Mouse (Mus musculus) midbrain, embryonic 11.5 days (tissue): ENCODE data around the gene OR5BS1P. TPM values are rescaled to one million over a fixed set of nuclear protein-coding genes. Genes with fewer than 3 reads are reported as not detected.

Experiments
- ATAC-seq: fragments of 200-750 bp; cut with Nextera tagmentation; 2 replicates; pipeline ENCODE4 v1.8.0; 2017; ENCODE audit warnings: moderate TSS enrichment, moderate library complexity; ENCODE audit not compliant: low FRiP score
- DNase-seq: peaks from one replicate; pipeline ENCODE4 v3.0.0; 2015; ENCODE audit warnings: low spot score; ENCODE audit errors: missing footprints
- H3K27ac ChIP-seq: fragments of 300-500 bp; sonication (generic); 2 replicates; pipeline ENCODE4 v1.5.1; 2014; ENCODE audit warnings: low read depth, low read length
- H3K27me3 ChIP-seq: fragments of 300-500 bp; sonication (generic); 2 replicates; pipeline ENCODE4 v1.6.1; 2014; ENCODE audit warnings: mild to moderate bottlenecking, low read length, moderate library complexity, mixed read lengths; ENCODE audit not compliant: control insufficient read depth, insufficient read depth
- H3K36me3 ChIP-seq: fragments of 300-500 bp; sonication (generic); 2 replicates; pipeline ENCODE4 v1.6.1; 2014; ENCODE audit warnings: mild to moderate bottlenecking, low read length, moderate library complexity, mixed read lengths; ENCODE audit not compliant: control insufficient read depth, insufficient read depth
- H3K4me1 ChIP-seq: fragments of 300-500 bp; sonication (generic); 2 replicates; pipeline ENCODE4 v1.6.1; 2014; ENCODE audit warnings: low read length; ENCODE audit not compliant: control insufficient read depth, insufficient read depth
- H3K4me2 ChIP-seq: fragments of 300-500 bp; sonication (generic); 2 replicates; pipeline ENCODE4 v1.6.1; 2014; ENCODE audit warnings: mild to moderate bottlenecking, moderate library complexity
- H3K4me3 ChIP-seq: fragments of 300-500 bp; sonication (generic); 2 replicates; pipeline ENCODE4 v1.5.1; 2014; ENCODE audit warnings: low read depth, low read length
- H3K9ac ChIP-seq: fragments of 300-500 bp; sonication (generic); 2 replicates; pipeline ENCODE4 v1.6.1; 2014; ENCODE audit warnings: low read length
- H3K9me3 ChIP-seq: fragments of 300-500 bp; sonication (generic); 2 replicates; pipeline ENCODE4 v1.6.1; 2016; ENCODE audit warnings: low read length; ENCODE audit not compliant: control insufficient read depth
- WGBS: fragments of 180-500 bp; shearing (Covaris S2); extraction: QIAGEN DNeasy Blood & Tissue Kit; methylation state at CpG from one replicate; pipeline ENCODE4 v1.1.7; 2014; 5-methylcytosine and 5-hydroxymethylcytosine counted together
- microRNA-seq: library from miRNA; unstranded; fragments of <30 nt; microRNA quantifications from one replicate; pipeline ENCODE4, GENCODE M21; 2017
- polyA plus RNA-seq: library from polyadenylated mRNA; unstranded; fragments of >200 nt; fragmentation: Nextera tagmentation; extraction: Ambion mirVana; gene quantifications from 2 replicates; pipeline ENCODE4 v1.2.1, GENCODE M21; 2014

The OR5BS1P gene
- polyA plus RNA-seq, 1 experiment from 2014 or later: not detected

DNA sequence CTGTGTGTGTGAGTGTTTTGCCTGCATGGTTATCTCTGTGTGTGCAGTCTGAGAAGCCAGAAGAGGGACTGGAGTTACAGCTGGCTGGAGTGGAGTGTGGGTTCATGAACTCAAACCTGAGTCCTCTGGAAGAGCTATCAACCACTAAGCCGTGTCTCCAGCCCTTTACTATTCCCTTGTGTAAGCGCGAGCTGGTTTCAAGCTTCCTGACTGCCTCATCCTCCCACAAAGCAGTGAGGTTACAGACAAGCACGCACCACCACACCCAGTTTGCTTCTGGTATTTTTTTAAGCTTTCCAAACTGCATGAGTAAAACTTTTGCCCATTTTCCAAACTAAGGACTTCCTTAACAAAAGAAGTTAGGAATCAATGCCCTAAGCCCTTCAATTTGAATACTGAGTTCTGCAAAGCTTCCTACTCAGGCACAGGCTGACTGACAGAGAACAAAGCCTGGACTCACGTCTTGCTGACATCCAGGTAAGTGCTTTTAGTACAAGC lies 58.4 kb downstream of the OR5BS1P start:
- Histone ChIP-seq H3K27me3 (no peaks in the 10 kb centered on the region), H3K4me1 (peaks cover 8% of the 10 kb centered on the region), H3K4me3 (no peak overlapping the region), H3K4me2 (no peak overlapping the region), H3K27ac (no peak overlapping the region), H3K9ac (no peak overlapping the region), H3K36me3 (peaks cover 38% of the 10 kb centered on the region), H3K9me3 (no peaks in the 10 kb centered on the region)
- ATAC-seq (no peak), DNase-seq (no peak)
- 93% methylated on average over 5 of the region's 5 CpGs for WGBS

Small RNA genes lying within 50 kb of the gene (microRNA-seq; reads per million reads assigned to microRNA genes)
- gene Mir1291: 1.3 reads per million

Other genes with a start within 250 kb of the OR5BS1P start
- not detected in 2 replicates for gene Gm44579, start 248.9 kb upstream of the OR5BS1P start, polyA plus RNA-seq
- not detected in 2 replicates for gene Olfr287, start 248.8 kb upstream of the OR5BS1P start, polyA plus RNA-seq
- gene Olfr286, start 235.4 kb upstream of the OR5BS1P start, polyA plus RNA-seq: not detected in 2 replicates
- not detected in 2 replicates for gene H1fnt, start 212.6 kb upstream of the OR5BS1P start, polyA plus RNA-seq
- gene Zfp641, start 173.7 kb upstream of the OR5BS1P start, polyA plus RNA-seq: 1.6 and 1.9 TPM in 2 replicates
- gene Olfr285, start 152.5 kb upstream of the OR5BS1P start, polyA plus RNA-seq: not detected in 2 replicates
- gene Olfr284, start 128.9 kb upstream of the OR5BS1P start, polyA plus RNA-seq: not detected in 2 replicates
- not detected in 2 replicates for gene Olfr283, start 89.0 kb upstream of the OR5BS1P start, polyA plus RNA-seq
- not detected in 2 replicates for gene Olfr282, start 38.7 kb upstream of the OR5BS1P start, polyA plus RNA-seq
- gene Olfr281, start 17.3 kb upstream of the OR5BS1P start, polyA plus RNA-seq: not detected in 2 replicates
- gene Lalba, start 12.8 kb downstream of the OR5BS1P start, polyA plus RNA-seq: not detected in 2 replicates
- not detected in 2 replicates for gene Olfr279, start 22.5 kb downstream of the OR5BS1P start, polyA plus RNA-seq
- 131 and 140 TPM in 2 replicates for gene Kansl2, start 64.4 kb downstream of the OR5BS1P start, polyA plus RNA-seq
- gene Ccnt1, start 101.0 kb downstream of the OR5BS1P start, polyA plus RNA-seq: 60.7 and 61.9 TPM in 2 replicates
- 0.44 TPM in 1 of 2 replicates, not detected in the other for gene 4930415O20Rik, start 101.1 kb downstream of the OR5BS1P start, polyA plus RNA-seq
- 9.3 and 10.6 TPM in 2 replicates for gene Adcy6, start 140.2 kb downstream of the OR5BS1P start, polyA plus RNA-seq
- gene Cacnb3, start 160.9 kb downstream of the OR5BS1P start, polyA plus RNA-seq: 35.5 and 39.5 TPM in 2 replicates
- 24.8 and 24.9 TPM in 2 replicates for gene Ddx23, start 193.0 kb downstream of the OR5BS1P start, polyA plus RNA-seq
- 6.1 and 6.3 TPM in 2 replicates for gene Rnd1, start 207.6 kb downstream of the OR5BS1P start, polyA plus RNA-seq
- gene Ccdc65, start 238.3 kb downstream of the OR5BS1P start, polyA plus RNA-seq: 0.71 and 1.4 TPM in 2 replicates